Mouse (Mus musculus): ENCODE measurements around the gene Vps11. TPM values are rescaled to one million over a fixed set of nuclear protein-coding genes. Genes with fewer than 3 reads are reported as not detected.
"Not testable (repeated sequence)": the region's sequence is repeated elsewhere in the genome, so short reads cannot be mapped to it uniquely, and the experiment has no call there.

Gene Vps11
- polyA plus RNA-seq, 1 experiment from 2014 or later = 32.4 TPM

DNA sequence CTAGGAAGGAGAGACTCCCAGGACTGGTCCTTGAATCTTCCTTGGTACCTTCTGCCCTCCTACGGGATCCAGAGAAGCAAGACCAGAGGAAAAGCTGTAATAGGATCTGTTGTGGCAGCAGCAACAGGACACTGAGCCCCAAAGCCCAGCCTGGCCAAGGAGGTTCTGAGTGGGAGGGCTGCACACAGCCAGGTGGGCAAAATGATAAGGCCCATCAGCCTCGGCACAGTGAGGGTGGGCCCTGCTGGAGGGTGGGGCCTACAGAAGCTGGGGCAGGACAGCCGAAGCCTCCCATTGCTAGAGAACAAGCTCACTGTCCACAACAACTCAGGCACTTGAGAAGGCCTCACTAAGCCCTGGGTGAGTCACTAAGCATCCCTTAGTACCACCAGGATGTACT, 19.3 kb downstream of the Vps11 start:
- H3K27ac ChIP-seq (ENCODE audit: low read depth, low read length) = peak overlapping the region; percentile 25; the same call in 1 of the 2 replicates
- WGBS = 86% methylated on average over 3 of the region's 3 CpGs
- no peaks in the 10 kb centered on the region for H3K27me3 ChIP-seq (ENCODE audit: control insufficient read depth, insufficient read depth, low read length)
- no peak overlapping the region for H3K9ac ChIP-seq (ENCODE audit: low read length)
- H3K36me3 ChIP-seq (ENCODE audit: control insufficient read depth, insufficient read depth, low read length) = peaks cover 3% of the 10 kb centered on the region; the same call in 1 of the 2 replicates
- no peak overlapping the region for H3K4me2 ChIP-seq
- DNase-seq (ENCODE audit: low spot score, missing footprints) = no peak
- no peak for ATAC-seq (ENCODE audit: low FRiP score)
- peaks cover 10% of the 10 kb centered on the region for H3K4me1 ChIP-seq (ENCODE audit: control insufficient read depth, insufficient read depth, low read length)
- H3K4me3 ChIP-seq (ENCODE audit: low read depth, low read length) = peak overlapping the region; percentile 3; the same call in 1 of the 2 replicates
- H3K9me3 ChIP-seq (ENCODE audit: control insufficient read depth, low read length) = no peaks in the 10 kb centered on the region

DNA sequence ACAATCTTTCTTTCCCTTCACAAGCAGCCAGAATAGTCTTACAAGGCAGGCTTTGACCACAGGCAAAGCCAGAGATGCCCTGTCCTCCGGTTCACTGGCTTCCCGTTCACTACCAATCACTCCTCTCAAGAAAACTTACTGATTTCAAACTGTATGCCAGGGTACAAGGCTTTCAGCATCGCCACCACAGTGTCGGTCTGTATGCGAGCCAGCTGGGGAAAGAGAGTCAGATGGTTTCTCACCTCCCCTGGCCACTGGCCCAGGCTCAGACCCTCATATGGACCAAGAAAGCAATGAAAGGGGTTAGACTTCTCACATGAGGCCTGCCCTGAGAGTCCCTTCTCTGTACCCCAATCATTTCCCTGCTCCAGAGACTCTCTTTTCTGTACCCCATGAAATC, 20.0 kb downstream of the Vps11 start:
- Histone ChIP-seq H3K9me3 (ENCODE audit: control insufficient read depth, low read length) (no peaks in the 10 kb centered on the region), H3K4me1 (ENCODE audit: control insufficient read depth, insufficient read depth, low read length) (peaks cover 16% of the 10 kb centered on the region), H3K9ac (ENCODE audit: low read length) (0 out of 2 replicates have a peak overlapping the region, but pooled peaks have one; percentile 29), H3K4me3 (ENCODE audit: low read depth, low read length) (peak overlapping the region; percentile 3; the same call in 1 of the 2 replicates), H3K27ac (ENCODE audit: low read depth, low read length) (no peak overlapping the region), H3K36me3 (ENCODE audit: control insufficient read depth, insufficient read depth, low read length) (peaks cover 6% of the 10 kb centered on the region; the same call in 1 of the 2 replicates), H3K4me2 (no peak overlapping the region), H3K27me3 (ENCODE audit: control insufficient read depth, insufficient read depth, low read length) (no peaks in the 10 kb centered on the region)
- no peak for ATAC-seq (ENCODE audit: low FRiP score)
- WGBS = 96% methylated on average over 5 of the region's 5 CpGs
- DNase-seq (ENCODE audit: low spot score, missing footprints) = no peak

- Histone ChIP-seq H3K27ac (ENCODE audit: low read depth, low read length) (no peak overlapping the region), H3K36me3 (ENCODE audit: control insufficient read depth, insufficient read depth, low read length) (peaks cover 9% of the 10 kb centered on the region), H3K4me1 (ENCODE audit: control insufficient read depth, insufficient read depth, low read length) (peaks cover 17% of the 10 kb centered on the region), H3K9me3 (ENCODE audit: control insufficient read depth, low read length) (0 out of 2 replicates have a peak, but pooled peaks cover 3% of the 10 kb centered on the region), H3K27me3 (ENCODE audit: control insufficient read depth, insufficient read depth, low read length) (no peaks in the 10 kb centered on the region), H3K9ac (ENCODE audit: low read length) (no peak overlapping the region), H3K4me2 (no peak overlapping the region), H3K4me3 (ENCODE audit: low read depth, low read length) (no peak overlapping the region)
- DNase-seq (ENCODE audit: low spot score, missing footprints) = no peak
- ATAC-seq (ENCODE audit: low FRiP score) = no peak
- WGBS = 85% methylated on average over 5 of the region's 5 CpGs
These were observed 22.9 kb downstream of the Vps11 start for GRCm38 (mm10) chr9:44338574-44338973.

DNA sequence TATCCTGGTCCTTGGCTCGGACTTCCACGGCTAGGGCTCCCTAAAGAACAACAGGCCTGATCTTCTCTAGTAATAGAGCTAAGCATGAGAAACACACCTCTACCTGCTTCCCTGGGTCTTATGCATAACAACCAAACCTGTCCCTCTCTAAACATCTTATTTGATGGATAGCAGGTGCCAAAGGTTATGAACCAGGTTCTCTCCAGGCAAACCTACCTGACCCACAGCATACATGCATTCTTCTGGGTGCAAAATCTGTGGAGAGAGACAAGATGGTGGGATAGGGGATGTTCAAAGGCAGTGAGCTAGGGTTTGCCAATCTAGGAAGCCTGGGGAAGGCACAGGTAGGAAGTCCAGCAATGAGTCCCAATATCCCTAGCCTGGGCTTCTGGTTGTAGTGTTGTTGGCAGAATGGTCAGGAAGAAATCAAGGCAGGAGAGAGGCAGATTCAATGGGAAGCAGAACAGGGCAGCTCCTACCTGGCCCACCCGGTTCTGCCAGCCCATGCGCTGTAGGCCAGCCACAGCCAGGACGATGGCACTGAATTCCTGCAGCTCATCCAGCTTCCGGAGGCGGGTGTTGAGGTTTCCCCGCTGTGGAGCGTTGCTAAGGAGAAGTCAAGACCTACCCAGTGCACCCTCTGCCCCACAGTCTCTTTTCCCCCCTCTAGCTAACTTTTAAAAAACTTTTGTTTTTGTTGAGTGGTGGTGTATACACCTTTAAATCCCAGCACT, 23.9 kb downstream of the Vps11 start:
- 67% methylated on average over 9 of the region's 9 CpGs for WGBS
- ATAC-seq (ENCODE audit: low FRiP score) (no peak), DNase-seq (ENCODE audit: low spot score, missing footprints) (peak; percentile 89)
- H3K9me3 ChIP-seq (ENCODE audit: control insufficient read depth, low read length) = 0 out of 2 replicates have a peak, but pooled peaks cover 3% of the 10 kb centered on the region
- peak overlapping the region; percentile 77 for H3K4me2 ChIP-seq
- H3K36me3 ChIP-seq (ENCODE audit: control insufficient read depth, insufficient read depth, low read length) = peaks cover 19% of the 10 kb centered on the region
- H3K27me3 ChIP-seq (ENCODE audit: control insufficient read depth, insufficient read depth, low read length) = no peaks in the 10 kb centered on the region
- no peak overlapping the region for H3K27ac ChIP-seq (ENCODE audit: low read depth, low read length)
- peaks cover 11% of the 10 kb centered on the region for H3K4me1 ChIP-seq (ENCODE audit: control insufficient read depth, insufficient read depth, low read length)
- peak overlapping the region; percentile 65 for H3K4me3 ChIP-seq (ENCODE audit: low read depth, low read length)
- no peak overlapping the region for H3K9ac ChIP-seq (ENCODE audit: low read length)

- H3K4me3 ChIP-seq (ENCODE audit: low read depth, low read length) = peak overlapping the region; percentile 65
- 0 out of 2 replicates have a peak, but pooled peaks cover 3% of the 10 kb centered on the region for H3K9me3 ChIP-seq (ENCODE audit: control insufficient read depth, low read length)
- H3K9ac ChIP-seq (ENCODE audit: low read length) = peak overlapping the region; percentile 89; the same call in 1 of the 2 replicates
- no peak overlapping the region for H3K27ac ChIP-seq (ENCODE audit: low read depth, low read length)
- 83% methylated on average over 3 of the region's 3 CpGs for WGBS
- ATAC-seq (ENCODE audit: low FRiP score) (no peak), DNase-seq (ENCODE audit: low spot score, missing footprints) (peak; percentile 84)
- H3K4me2 ChIP-seq = peak overlapping the region; percentile 77
- H3K36me3 ChIP-seq (ENCODE audit: control insufficient read depth, insufficient read depth, low read length) = peaks cover 23% of the 10 kb centered on the region
- H3K4me1 ChIP-seq (ENCODE audit: control insufficient read depth, insufficient read depth, low read length) = peaks cover 11% of the 10 kb centered on the region
- H3K27me3 ChIP-seq (ENCODE audit: control insufficient read depth, insufficient read depth, low read length) = no peaks in the 10 kb centered on the region
These were observed 24.5 kb downstream of the Vps11 start for GRCm38 (mm10) chr9:44336964-44337363.

GRCm38 (mm10) chr9:44336513-44336912, 25.0 kb downstream of the Vps11 start:
- H3K27me3 ChIP-seq (ENCODE audit: control insufficient read depth, insufficient read depth, low read length); H3K9me3 ChIP-seq (ENCODE audit: control insufficient read depth, low read length); H3K27ac ChIP-seq (ENCODE audit: low read depth, low read length); ATAC-seq (ENCODE audit: low FRiP score): not testable (repeated sequence)
- Histone ChIP-seq H3K36me3 (ENCODE audit: control insufficient read depth, insufficient read depth, low read length) (peaks cover 25% of the 10 kb centered on the region), H3K4me3 (ENCODE audit: low read depth, low read length) (peak overlapping the region; percentile 65), H3K4me2 (peak overlapping the region; percentile 77), H3K4me1 (ENCODE audit: control insufficient read depth, insufficient read depth, low read length) (peaks cover 11% of the 10 kb centered on the region), H3K9ac (ENCODE audit: low read length) (peak overlapping the region; percentile 89)
- 37% methylated on average over 4 of the region's 4 CpGs for WGBS
- DNase-seq (ENCODE audit: low spot score, missing footprints) = peak; percentile 81

- Histone ChIP-seq H3K4me3 (ENCODE audit: low read depth, low read length) (peak overlapping the region; percentile 65), H3K9ac (ENCODE audit: low read length) (peak overlapping the region; percentile 89), H3K36me3 (ENCODE audit: control insufficient read depth, insufficient read depth, low read length) (peaks cover 25% of the 10 kb centered on the region), H3K9me3 (ENCODE audit: control insufficient read depth, low read length) (0 out of 2 replicates have a peak, but pooled peaks cover 3% of the 10 kb centered on the region), H3K4me2 (peak overlapping the region; percentile 77), H3K27ac (ENCODE audit: low read depth, low read length) (peak overlapping the region; percentile 95; the same call in 1 of the 2 replicates), H3K27me3 (ENCODE audit: control insufficient read depth, insufficient read depth, low read length) (no peaks in the 10 kb centered on the region), H3K4me1 (ENCODE audit: control insufficient read depth, insufficient read depth, low read length) (peaks cover 11% of the 10 kb centered on the region)
- DNase-seq (ENCODE audit: low spot score, missing footprints) (no peak), ATAC-seq (ENCODE audit: low FRiP score) (no peak)
- WGBS = under 1% methylated on average over 5 of the region's 5 CpGs
These were observed 25.4 kb downstream of the Vps11 start for GRCm38 (mm10) chr9:44336093-44336406.

DNA sequence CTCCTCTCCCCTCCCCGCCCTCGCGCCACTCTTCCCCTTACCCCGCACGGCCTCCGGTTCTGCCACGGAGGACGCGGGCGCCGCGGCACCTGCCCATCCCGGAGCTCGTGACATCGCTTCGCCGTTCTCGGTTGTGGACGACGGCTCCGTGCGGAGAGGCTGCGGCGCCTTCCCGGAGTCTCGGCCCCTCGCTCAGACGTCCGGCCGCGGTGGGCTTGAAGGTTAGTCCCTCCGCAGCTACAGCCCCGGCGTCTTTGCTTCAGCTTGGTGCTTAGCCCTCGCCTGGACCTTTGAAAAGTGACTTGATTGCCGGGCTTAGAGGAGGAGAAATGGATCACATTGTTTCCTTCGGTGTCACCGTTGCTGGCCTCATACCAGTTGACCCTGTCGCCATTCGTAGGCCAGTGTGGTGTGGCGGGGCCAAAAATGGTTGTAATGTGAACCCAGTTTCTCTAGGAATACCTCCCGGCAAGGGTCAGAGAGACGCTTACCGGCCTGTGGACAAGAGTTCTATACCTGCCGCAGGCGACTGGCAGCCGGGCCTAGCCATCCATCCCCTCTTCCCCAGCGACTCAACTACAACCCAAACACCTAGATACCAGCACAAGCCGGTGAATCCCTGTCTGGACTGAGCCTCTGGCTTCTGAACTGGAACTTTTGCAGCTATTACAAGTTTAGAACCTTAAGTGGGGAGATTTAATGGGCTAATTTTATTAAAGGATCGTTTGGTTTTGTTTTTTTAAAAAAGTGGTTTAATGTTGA, 26.0 kb downstream of the Vps11 start:
- WGBS = under 1% methylated on average over 46 of the region's 50 CpGs
- Histone ChIP-seq H3K4me1 (ENCODE audit: control insufficient read depth, insufficient read depth, low read length) (peaks cover 11% of the 10 kb centered on the region), H3K4me2 (peak overlapping the region; percentile 77), H3K9me3 (ENCODE audit: control insufficient read depth, low read length) (0 out of 2 replicates have a peak, but pooled peaks cover 3% of the 10 kb centered on the region), H3K4me3 (ENCODE audit: low read depth, low read length) (peak overlapping the region; percentile 65), H3K36me3 (ENCODE audit: control insufficient read depth, insufficient read depth, low read length) (peaks cover 25% of the 10 kb centered on the region), H3K27me3 (ENCODE audit: control insufficient read depth, insufficient read depth, low read length) (no peaks in the 10 kb centered on the region), H3K9ac (ENCODE audit: low read length) (peak overlapping the region; percentile 89), H3K27ac (ENCODE audit: low read depth, low read length) (peak overlapping the region; percentile 95)
- DNase-seq (ENCODE audit: low spot score, missing footprints) (peak; percentile 96), ATAC-seq (ENCODE audit: low FRiP score) (no peak)
